Mouse (Mus musculus): ENCODE results near the gene Tmem160. TPM values are rescaled to one million over a fixed set of nuclear protein-coding genes. Genes with fewer than 3 reads are reported as not detected.

The Tmem160 gene
- polyA plus RNA-seq, 1 experiment from 2014 or later: 87.9 TPM

GRCm38 (mm10) chr7:16406978-16407377 is 45.6 kb upstream of the Tmem160 start:
- DNase-seq (ENCODE audit: low spot score) (no peak), ATAC-seq (no peak)
- H3K4me2 ChIP-seq (replicated peaks; ENCODE audit: low read depth, low read length): no peak overlapping the region
- peaks cover 29% of the 10 kb centered on the region for H3K4me1 ChIP-seq (ENCODE audit: insufficient read depth, low read depth, low read length)
- no peaks in the 10 kb centered on the region for H3K27me3 ChIP-seq (replicated peaks; ENCODE audit: insufficient read depth, low read length)
- no peaks in the 10 kb centered on the region for H3K9me3 ChIP-seq (ENCODE audit: low read length)
- no peak for TF ChIP-seq CTCF (IDR thresholded peaks at IDR 0.05)
- TF ChIP-seq EP300 (IDR thresholded peaks at IDR 0.05): no peak
- H3K27ac ChIP-seq (ENCODE audit: low read length): peak overlapping the region; percentile 20
- no peak overlapping the region for H3K9ac ChIP-seq (replicated peaks; ENCODE audit: low read depth)
- H3K36me3 ChIP-seq (ENCODE audit: insufficient read depth, low read length): no peaks in the 10 kb centered on the region
- no peak overlapping the region for H3K4me3 ChIP-seq (ENCODE audit: low read depth, low read length)
- 84% methylated on average over 3 of the region's 3 CpGs for WGBS

DNA sequence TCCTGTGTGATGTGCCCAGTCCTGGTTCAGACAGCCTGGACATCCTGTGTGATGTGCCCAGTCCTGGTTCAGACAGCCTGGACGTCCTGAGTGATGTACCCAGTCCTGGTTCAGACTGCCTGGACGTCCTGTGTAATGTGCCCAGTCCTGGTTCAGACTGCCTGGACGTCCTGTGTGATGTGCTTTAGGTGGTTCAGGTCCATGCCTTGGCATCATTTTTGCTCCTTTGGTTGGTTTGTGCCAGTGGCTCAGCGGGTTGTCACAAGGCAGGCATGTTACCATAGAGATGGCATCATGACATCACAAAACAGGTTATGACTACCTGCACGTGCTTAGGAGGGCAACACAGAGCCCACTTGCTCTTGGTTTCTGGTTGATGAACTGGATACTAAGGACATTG is 41.5 kb upstream of the Tmem160 start:
- no peaks in the 10 kb centered on the region for H3K36me3 ChIP-seq (ENCODE audit: insufficient read depth, low read length)
- peak overlapping the region; percentile 16; the same call in 1 of the 2 replicates for H3K27ac ChIP-seq (ENCODE audit: low read length)
- H3K4me3 ChIP-seq (ENCODE audit: low read depth, low read length): no peak overlapping the region
- no peak for TF ChIP-seq EP300 (IDR thresholded peaks at IDR 0.05)
- no peak for TF ChIP-seq CTCF (IDR thresholded peaks at IDR 0.05)
- no peak for ATAC-seq
- WGBS: 88% methylated on average over 5 of the region's 5 CpGs
- no peak overlapping the region for H3K4me2 ChIP-seq (replicated peaks; ENCODE audit: low read depth, low read length)
- H3K4me1 ChIP-seq (ENCODE audit: insufficient read depth, low read depth, low read length): peaks cover 9% of the 10 kb centered on the region; the same call in 1 of the 2 replicates
- H3K9ac ChIP-seq (replicated peaks; ENCODE audit: low read depth): no peak overlapping the region
- H3K9me3 ChIP-seq (ENCODE audit: low read length): no peaks in the 10 kb centered on the region
- no peaks in the 10 kb centered on the region for H3K27me3 ChIP-seq (replicated peaks; ENCODE audit: insufficient read depth, low read length)
- no peak for DNase-seq (ENCODE audit: low spot score)

- H3K4me3 ChIP-seq (ENCODE audit: low read depth, low read length): no peak overlapping the region
- H3K36me3 ChIP-seq (ENCODE audit: insufficient read depth, low read length): no peaks in the 10 kb centered on the region
- no peak overlapping the region for H3K4me2 ChIP-seq (replicated peaks; ENCODE audit: low read depth, low read length)
- peaks cover 12% of the 10 kb centered on the region; the same call in 1 of the 2 replicates for H3K4me1 ChIP-seq (ENCODE audit: insufficient read depth, low read depth, low read length)
- ATAC-seq: no peak
- DNase-seq (ENCODE audit: low spot score): peak; percentile 47
- no peak overlapping the region for H3K9ac ChIP-seq (replicated peaks; ENCODE audit: low read depth)
- no peaks in the 10 kb centered on the region for H3K27me3 ChIP-seq (replicated peaks; ENCODE audit: insufficient read depth, low read length)
- H3K27ac ChIP-seq (ENCODE audit: low read length): no peak overlapping the region
- TF ChIP-seq CTCF (IDR thresholded peaks at IDR 0.05): no peak
- no peak for TF ChIP-seq EP300 (IDR thresholded peaks at IDR 0.05)
- WGBS: 73% methylated on average over 8 of the region's 8 CpGs
- H3K9me3 ChIP-seq (ENCODE audit: low read length): no peaks in the 10 kb centered on the region
Measured at GRCm38 (mm10) chr7:16412220-16412896, 40.2 kb upstream of the Tmem160 start.

GRCm38 (mm10) chr7:16412930-16413329 is 39.6 kb upstream of the Tmem160 start:
- H3K4me1 ChIP-seq (ENCODE audit: insufficient read depth, low read depth, low read length): peaks cover 12% of the 10 kb centered on the region; the same call in 1 of the 2 replicates
- H3K36me3 ChIP-seq (ENCODE audit: insufficient read depth, low read length): no peaks in the 10 kb centered on the region
- 60% methylated on average over 2 of the region's 2 CpGs for WGBS
- no peak for TF ChIP-seq EP300 (IDR thresholded peaks at IDR 0.05)
- TF ChIP-seq CTCF (IDR thresholded peaks at IDR 0.05): no peak
- H3K9me3 ChIP-seq (ENCODE audit: low read length): no peaks in the 10 kb centered on the region
- no peak overlapping the region for H3K4me2 ChIP-seq (replicated peaks; ENCODE audit: low read depth, low read length)
- no peak overlapping the region for H3K4me3 ChIP-seq (ENCODE audit: low read depth, low read length)
- H3K27me3 ChIP-seq (replicated peaks; ENCODE audit: insufficient read depth, low read length): no peaks in the 10 kb centered on the region
- ATAC-seq (no peak), DNase-seq (ENCODE audit: low spot score) (peak; percentile 35)
- no peak overlapping the region for H3K9ac ChIP-seq (replicated peaks; ENCODE audit: low read depth)
- no peak overlapping the region for H3K27ac ChIP-seq (ENCODE audit: low read length)

GRCm38 (mm10) chr7:16415426-16415825 is 37.2 kb upstream of the Tmem160 start:
- H3K27ac ChIP-seq (ENCODE audit: low read length): peak overlapping the region; percentile 74
- TF ChIP-seq EP300 (IDR thresholded peaks at IDR 0.05) (no peak), CTCF (IDR thresholded peaks at IDR 0.05) (no peak)
- no peaks in the 10 kb centered on the region for H3K9me3 ChIP-seq (ENCODE audit: low read length)
- WGBS: 52% methylated on average over 3 of the region's 3 CpGs
- peaks cover 12% of the 10 kb centered on the region; the same call in 1 of the 2 replicates for H3K4me1 ChIP-seq (ENCODE audit: insufficient read depth, low read depth, low read length)
- H3K27me3 ChIP-seq (replicated peaks; ENCODE audit: insufficient read depth, low read length): no peaks in the 10 kb centered on the region
- peaks cover 4% of the 10 kb centered on the region; the same call in 1 of the 2 replicates for H3K36me3 ChIP-seq (ENCODE audit: insufficient read depth, low read length)
- H3K9ac ChIP-seq (replicated peaks; ENCODE audit: low read depth): no peak overlapping the region
- no peak overlapping the region for H3K4me3 ChIP-seq (ENCODE audit: low read depth, low read length)
- peak; percentile 88 for DNase-seq (ENCODE audit: low spot score)
- ATAC-seq: peak; percentile 81
- H3K4me2 ChIP-seq (replicated peaks; ENCODE audit: low read depth, low read length): no peak overlapping the region

GRCm38 (mm10) chr7:16417141-16417771 is 35.3 kb upstream of the Tmem160 start:
- H3K36me3 ChIP-seq (ENCODE audit: insufficient read depth, low read length): peaks cover 19% of the 10 kb centered on the region
- no peak overlapping the region for H3K9ac ChIP-seq (replicated peaks; ENCODE audit: low read depth)
- no peak overlapping the region for H3K4me3 ChIP-seq (ENCODE audit: low read depth, low read length)
- no peak overlapping the region for H3K4me2 ChIP-seq (replicated peaks; ENCODE audit: low read depth, low read length)
- no peak for TF ChIP-seq CTCF (IDR thresholded peaks at IDR 0.05)
- no peaks in the 10 kb centered on the region for H3K27me3 ChIP-seq (replicated peaks; ENCODE audit: insufficient read depth, low read length)
- no peaks in the 10 kb centered on the region for H3K9me3 ChIP-seq (ENCODE audit: low read length)
- WGBS: 52% methylated on average over 10 of the region's 10 CpGs
- peak; percentile 80 for DNase-seq (ENCODE audit: low spot score)
- H3K4me1 ChIP-seq (ENCODE audit: insufficient read depth, low read depth, low read length): peaks cover 8% of the 10 kb centered on the region; the same call in 1 of the 2 replicates
- peak; percentile 73 for ATAC-seq
- H3K27ac ChIP-seq (ENCODE audit: low read length): peak overlapping the region; percentile 74

Data from lung, postnatal 0 days (tissue).